Mouse (Mus musculus) spleen, postnatal 10 days (tissue): ENCODE data around the gene Gbe1.

ENCODE experiments used
- DNase-seq, 2 experiments: peaks; one replicate each; pipeline ENCODE4 v3.0.0; 2021 to 2022; ENCODE audit warnings: low spot score in 2 of 2

The Gbe1 gene

GRCm38 (mm10) chr16:70568341-70569265 is 254.9 kb downstream of the Gbe1 start:
- DNase-seq, result no peak

GRCm38 (mm10) chr16:70585964-70586363 is 272.2 kb downstream of the Gbe1 start:
- DNase-seq, result no peak

DNA sequence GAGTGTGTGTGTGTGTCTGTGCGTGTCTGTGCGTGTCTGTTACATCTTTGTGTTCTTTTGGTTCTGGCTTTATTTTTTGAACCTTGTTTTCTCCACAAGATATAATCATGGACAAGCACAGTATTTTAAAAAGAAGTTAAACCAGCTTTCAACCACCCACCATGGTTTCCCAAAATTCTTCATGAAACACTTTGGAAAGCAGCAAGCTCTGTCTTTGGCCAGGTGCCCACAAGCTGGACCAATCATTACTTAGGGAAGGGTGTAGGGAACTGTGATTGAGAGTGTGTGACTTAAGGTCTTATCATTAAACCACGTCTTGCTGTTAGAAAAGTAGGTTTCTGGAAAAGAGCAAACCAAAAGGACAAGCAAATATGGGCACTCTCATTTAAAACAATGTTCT is 288.6 kb downstream of the Gbe1 start:
- no peak for DNase-seq

- DNase-seq, result no peak
Measured at GRCm38 (mm10) chr16:70608358-70608757, 294.6 kb downstream of the Gbe1 start.

GRCm38 (mm10) chr16:70617691-70618090 is 303.9 kb downstream of the Gbe1 start:
- no peak for DNase-seq

DNA sequence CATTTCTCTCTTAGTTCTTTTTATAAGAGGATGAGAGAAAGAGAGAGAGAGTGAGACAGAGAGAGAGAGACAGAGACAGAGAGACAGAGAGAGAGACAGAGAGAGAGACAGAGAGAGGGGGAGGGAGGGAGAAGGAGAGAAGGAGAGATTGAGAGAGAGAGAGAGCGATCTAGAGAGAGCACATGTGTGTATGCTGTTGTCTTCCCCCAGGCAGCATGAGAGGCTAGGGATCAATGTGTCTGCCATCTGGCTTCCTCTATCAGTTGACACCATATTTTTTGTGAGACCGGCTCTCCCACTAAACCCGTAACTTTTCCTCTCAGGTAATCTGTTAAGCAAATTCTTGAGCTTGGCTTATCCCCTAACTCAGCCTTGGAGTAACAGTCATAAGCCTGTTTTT is 304.4 kb downstream of the Gbe1 start:
- DNase-seq, result no peak
